Mouse (Mus musculus): ENCODE data around the gene Mrm2. TPM values are rescaled to one million over a fixed set of nuclear protein-coding genes. Genes with fewer than 3 reads are reported as not detected.

Mrm2 gene
- polyA plus RNA-seq, 1 experiment from 2014 or later, result 27.3 TPM

- H3K4me1 ChIP-seq (ENCODE audit: control insufficient read depth, insufficient read depth, low read length), result no peaks in the 10 kb centered on the region
- no peak overlapping the region for H3K4me2 ChIP-seq (ENCODE audit: low read depth, severe bottlenecking)
- no peak overlapping the region for H3K27ac ChIP-seq (replicated peaks; ENCODE audit: low read depth, low read length)
- no peak for DNase-seq (ENCODE audit: low spot score)
- peaks cover 8% of the 10 kb centered on the region; the same call in 1 of the 2 replicates for H3K36me3 ChIP-seq (ENCODE audit: control insufficient read depth, insufficient read depth, low read length)
- ATAC-seq (ENCODE audit: insufficient number of reproducible peaks, low FRiP score, low TSS enrichment, low read depth), result no peak
- no peak overlapping the region for H3K9ac ChIP-seq (ENCODE audit: low read length)
- no peaks in the 10 kb centered on the region for H3K27me3 ChIP-seq (ENCODE audit: control insufficient read depth, insufficient read depth, low read length)
- no peak overlapping the region for H3K4me3 ChIP-seq (ENCODE audit: low read depth, low read length)
- 79% methylated on average over 9 of the region's 9 CpGs for WGBS
- H3K9me3 ChIP-seq (ENCODE audit: control insufficient read depth, low read length), result no peaks in the 10 kb centered on the region
Measured at GRCm38 (mm10) chr5:140280205-140280604, 51.5 kb downstream of the Mrm2 start.

Other genes with a start within 250 kb of the Mrm2 start
- gene Mad1l1, start 10.3 kb downstream of the Mrm2 start, polyA plus RNA-seq (2014; fragmentation: Nextera tagmentation; extraction: Ambion mirVana), result 51.5 and 57.4 TPM in 2 replicates
- gene Nudt1, start 10.2 kb downstream of the Mrm2 start, polyA plus RNA-seq (2014; fragmentation: Nextera tagmentation; extraction: Ambion mirVana), result 58.1 and 58.8 TPM in 2 replicates
- gene Snx8, start 57.4 kb upstream of the Mrm2 start, polyA plus RNA-seq (2014; fragmentation: Nextera tagmentation; extraction: Ambion mirVana), result 9.7 and 10.1 TPM in 2 replicates
- 210 and 212 TPM in 2 replicates for gene Eif3b, start 87.4 kb upstream of the Mrm2 start, polyA plus RNA-seq (2014; fragmentation: Nextera tagmentation; extraction: Ambion mirVana)
- not detected in 2 replicates for gene Gm4869, start 113.7 kb upstream of the Mrm2 start, polyA plus RNA-seq (2014; fragmentation: Nextera tagmentation; extraction: Ambion mirVana)
- 11.9 and 16.6 TPM in 2 replicates for gene Chst12, start 173.7 kb upstream of the Mrm2 start, polyA plus RNA-seq (2014; fragmentation: Nextera tagmentation; extraction: Ambion mirVana)
- gene Grifin, start 233.2 kb upstream of the Mrm2 start, polyA plus RNA-seq (2014; fragmentation: Nextera tagmentation; extraction: Ambion mirVana), result not detected in 2 replicates

All from limb, embryonic 11.5 days (tissue).